Mouse (Mus musculus) ES-E14 (cell line): ENCODE results near the gene Commd1. TPM values are rescaled to one million over a fixed set of nuclear protein-coding genes. Genes with fewer than 3 reads are reported as not detected.

Experiments used
- DNase-seq: peaks from one replicate; pipeline ENCODE4 v3.0.0-alpha.2; 2013; ENCODE audit warnings: low read depth, low spot score
- H3K27ac ChIP-seq: 2 replicates; pipeline ENCODE4 v1.5.1; 2012; ENCODE audit warnings: low read depth, mild to moderate bottlenecking, low read length, moderate library complexity, mixed read lengths; ENCODE audit not compliant: poor library complexity, insufficient read depth, severe bottlenecking
- H3K36me3 ChIP-seq: 2 replicates; pipeline ENCODE4 v1.6.1; 2012; ENCODE audit warnings: mild to moderate bottlenecking, low read length, moderate library complexity, mixed read lengths; ENCODE audit not compliant: control insufficient read depth, poor library complexity, insufficient read depth, severe bottlenecking
- H3K4me1 ChIP-seq, 2 experiments: fragments of 150-350 bp in 1 of 2; sonication (generic) in 1 of 2; 2 replicates each; pipeline ENCODE4 v1.6.1; 2012; ENCODE audit warnings: low read length in 2 of 2, mild to moderate bottlenecking in 1 of 2, mixed read lengths in 1 of 2; ENCODE audit not compliant: control insufficient read depth in 2 of 2, insufficient read depth in 2 of 2, poor library complexity in 1 of 2
- H3K4me3 ChIP-seq, 2 experiments: fragments of 150-350 bp in 1 of 2; sonication (generic) in 1 of 2; 2 replicates each; pipeline ENCODE4 v1.5.1; 2012; ENCODE audit warnings: low read length in 2 of 2, low read depth in 1 of 2, mild to moderate bottlenecking in 1 of 2, mixed read lengths in 1 of 2; ENCODE audit not compliant: insufficient read depth in 1 of 2, poor library complexity in 1 of 2, severe bottlenecking in 1 of 2
- H3K9ac ChIP-seq: 2 replicates; pipeline ENCODE4 v1.6.1; 2012; ENCODE audit warnings: low read depth, mild to moderate bottlenecking, low read length, mixed read lengths; ENCODE audit not compliant: poor library complexity, insufficient read depth, severe bottlenecking
- H3K9me3 ChIP-seq: fragments of 150-350 bp; sonication (generic); 2 replicates; pipeline ENCODE4 v1.6.1; 2012; ENCODE audit warnings: low read depth, mild to moderate bottlenecking, low read length; ENCODE audit not compliant: control insufficient read depth, insufficient read depth
- CHD2 ChIP-seq: IDR thresholded peaks from 2 replicates; pipeline ENCODE4 v1.6.1; 2014; ENCODE audit warnings: mild to moderate bottlenecking, low read depth, low read length, inconsistent platforms
- HCFC1 ChIP-seq: IDR thresholded peaks from 2 replicates; pipeline ENCODE4 v1.6.1; 2012; ENCODE audit warnings: low read length, inconsistent platforms, borderline replicate concordance; ENCODE audit not compliant: insufficient read depth
- MAFK ChIP-seq: IDR thresholded peaks from 2 replicates; pipeline ENCODE4 v1.6.1; 2014; ENCODE audit warnings: mild to moderate bottlenecking, low read depth, low read length, inconsistent platforms; ENCODE audit not compliant: insufficient read depth
- ZC3H11A ChIP-seq: IDR thresholded peaks from 2 replicates; pipeline ENCODE4 v1.6.1; 2012; ENCODE audit warnings: low read depth, mild to moderate bottlenecking, inconsistent platforms, low read length, borderline replicate concordance
- ZNF384 ChIP-seq: IDR thresholded peaks from 2 replicates; pipeline ENCODE4 v1.6.1; 2012; ENCODE audit warnings: low read depth, low read length, inconsistent platforms
- in situ Hi-C, 2 experiments: fragments of 600-800 bp; cut with MboI; formaldehyde crosslinking; loops; one replicate each; pipeline ENCODE4 v1.15.1; 2025; ENCODE audit warnings: low sequenced_read_pairs in 2 of 2, inconsistent platforms in 1 of 2; ENCODE audit not compliant: unreplicated experiment in 2 of 2
- total RNA-seq: library from RNA; depleted of rRNA; stranded (reverse); fragments of 300-350 nt; gene quantifications from 2 replicates; pipeline ENCODE4 v1.2.3, GENCODE M21; 2012

The Commd1 gene
- total RNA-seq, 1 experiment: 106 TPM

DNA sequence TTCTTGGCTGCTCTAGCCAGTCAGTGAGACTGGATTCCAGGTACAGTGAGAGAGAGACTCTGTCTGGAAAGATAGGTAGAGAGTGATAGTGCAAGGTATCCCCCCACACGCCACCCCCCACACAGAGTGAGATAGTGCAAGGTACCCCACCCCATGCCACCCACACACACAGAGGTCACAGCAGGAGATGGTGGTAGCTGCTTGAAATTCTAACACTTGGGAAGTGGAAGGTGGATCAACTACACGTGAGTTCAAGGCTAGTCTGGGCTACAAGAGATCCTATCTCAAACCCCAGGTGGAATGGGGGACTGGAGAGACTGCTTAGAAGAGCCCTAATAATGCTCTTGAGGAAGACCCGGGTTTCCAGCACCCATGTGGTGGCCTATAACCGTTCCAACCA lies 1.1 kb downstream of the Commd1 start:
- peak overlapping the region; percentile 59; the same call in 1 of the 2 replicates for H3K9ac ChIP-seq
- TF ChIP-seq ZNF384: no peak
- no peak for TF ChIP-seq ZC3H11A
- no peak for TF ChIP-seq CHD2
- TF ChIP-seq MAFK: no peak
- no peak for TF ChIP-seq HCFC1
- no peaks in the 10 kb centered on the region for H3K9me3 ChIP-seq
- in situ Hi-C loops: no loop called here
- H3K4me3 ChIP-seq: peak overlapping the region; percentile 74 to 97
- H3K4me1 ChIP-seq: peaks cover 0 to 6% of the 10 kb centered on the region in 2 experiments; a peak in 2 of 4 replicates
- peaks cover 8% of the 10 kb centered on the region; the same call in 1 of the 2 replicates for H3K36me3 ChIP-seq
- no peak overlapping the region for H3K27ac ChIP-seq
- DNase-seq: no peak

DNA sequence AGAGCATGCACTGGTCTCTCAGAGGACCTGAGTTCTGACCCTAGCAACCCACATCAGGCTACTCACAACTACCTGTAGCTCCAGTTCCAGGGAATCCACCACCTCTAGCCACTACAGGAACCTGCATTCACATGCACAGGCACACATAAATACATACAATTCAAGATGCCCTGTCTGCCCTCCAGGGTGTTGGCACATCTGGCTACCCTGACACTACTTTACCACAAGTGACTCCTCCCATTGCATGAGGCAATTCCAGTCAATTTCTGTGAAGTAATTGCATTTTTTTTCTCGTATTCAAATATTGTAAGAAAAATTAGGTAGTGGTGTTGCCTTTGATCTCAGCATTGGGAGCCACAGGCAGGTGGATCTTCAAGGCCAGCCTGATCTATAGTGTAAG lies 3.0 kb downstream of the Commd1 start:
- H3K9me3 ChIP-seq: no peaks in the 10 kb centered on the region
- H3K4me1 ChIP-seq: peaks cover 0 to 6% of the 10 kb centered on the region in 2 experiments; a peak in 2 of 4 replicates
- H3K36me3 ChIP-seq: peaks cover 13% of the 10 kb centered on the region; the same call in 1 of the 2 replicates
- in situ Hi-C loops: no loop called here
- no peak overlapping the region for H3K4me3 ChIP-seq
- no peak overlapping the region for H3K9ac ChIP-seq
- TF ChIP-seq ZNF384: no peak
- no peak for TF ChIP-seq MAFK
- no peak for TF ChIP-seq CHD2
- no peak for TF ChIP-seq HCFC1
- no peak for TF ChIP-seq ZC3H11A
- H3K27ac ChIP-seq: no peak overlapping the region
- DNase-seq: no peak

DNA sequence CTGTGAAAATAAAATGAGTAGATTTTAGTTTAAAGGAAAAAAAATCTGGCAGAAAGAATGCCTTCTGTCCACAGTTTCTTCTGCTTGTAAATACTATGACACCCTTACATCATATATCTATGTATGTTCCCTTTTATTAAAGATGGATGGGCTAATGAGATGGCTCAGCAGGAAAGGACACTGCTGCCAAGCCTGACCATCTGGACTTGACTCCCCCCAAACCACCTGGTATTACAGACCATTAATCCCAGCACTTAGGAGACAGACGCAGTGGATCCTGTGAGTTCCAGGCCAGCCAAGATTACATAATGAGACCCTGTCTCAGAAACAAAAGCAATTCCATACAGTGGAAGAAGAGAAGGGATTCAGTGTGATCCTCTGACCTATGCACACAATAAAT lies 3.5 kb downstream of the Commd1 start:
- in situ Hi-C loops: no loop called here
- TF ChIP-seq HCFC1 (no peak), CHD2 (no peak), ZNF384 (no peak), MAFK (no peak)
- Histone ChIP-seq H3K27ac (no peak overlapping the region), H3K36me3 (peaks cover 14% of the 10 kb centered on the region; the same call in 1 of the 2 replicates), H3K4me3 (no peak overlapping the region), H3K4me1 (peaks cover 0 to 6% of the 10 kb centered on the region in 2 experiments; a peak in 2 of 4 replicates), H3K9me3 (no peaks in the 10 kb centered on the region), H3K9ac (no peak overlapping the region)
- no peak for DNase-seq

DNA sequence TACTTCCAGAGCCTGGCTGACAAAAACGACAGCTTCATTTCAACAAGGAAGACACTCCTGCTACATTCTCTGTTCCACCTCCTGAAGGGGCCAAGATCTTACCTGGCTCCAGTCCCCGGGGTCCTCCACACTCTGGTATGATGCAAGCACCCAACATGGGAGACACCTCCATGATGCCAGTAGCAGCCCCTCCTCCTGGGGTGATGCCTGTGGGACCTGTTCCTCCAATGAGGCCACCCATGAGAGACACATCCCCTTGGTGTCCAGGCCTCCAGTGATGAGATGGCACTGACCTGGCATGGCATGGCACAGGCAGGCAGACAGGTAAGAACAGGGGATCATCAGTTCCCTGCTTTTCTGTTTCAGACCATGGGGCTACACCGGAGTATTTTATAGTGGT lies 4.0 kb downstream of the Commd1 start:
- in situ Hi-C loops: no loop called here
- Histone ChIP-seq H3K9me3 (no peaks in the 10 kb centered on the region), H3K4me1 (peaks cover 0 to 6% of the 10 kb centered on the region in 2 experiments; a peak in 2 of 4 replicates), H3K4me3 (no peak overlapping the region), H3K9ac (no peak overlapping the region), H3K36me3 (peaks cover 16% of the 10 kb centered on the region; the same call in 1 of the 2 replicates), H3K27ac (no peak overlapping the region)
- DNase-seq: no peak
- TF ChIP-seq HCFC1 (no peak), MAFK (no peak), ZC3H11A (no peak), ZNF384 (no peak), CHD2 (no peak)

DNA sequence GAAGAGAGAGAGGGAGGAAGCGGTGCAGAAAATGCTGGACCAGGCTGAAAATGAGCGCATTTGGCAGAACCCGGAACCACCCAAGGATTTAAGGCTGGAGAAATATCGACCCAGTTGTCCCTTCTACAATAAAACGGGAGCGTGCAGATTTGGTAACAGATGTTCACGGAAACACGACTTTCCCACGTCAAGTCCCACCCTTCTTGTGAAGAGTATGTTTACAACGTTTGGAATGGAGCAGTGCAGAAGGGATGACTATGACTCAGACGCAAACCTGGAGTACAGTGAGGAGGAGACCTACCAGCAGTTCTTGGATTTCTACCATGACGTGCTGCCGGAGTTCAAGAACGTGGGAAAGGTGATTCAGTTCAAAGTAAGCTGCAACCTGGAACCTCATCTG lies 8.6 kb downstream of the Commd1 start:
- in situ Hi-C loops: no loop called here
- H3K4me1 ChIP-seq: no peaks in the 10 kb centered on the region
- no peak for DNase-seq
- TF ChIP-seq ZNF384: no peak
- no peak for TF ChIP-seq CHD2
- no peak for TF ChIP-seq MAFK
- TF ChIP-seq HCFC1: no peak
- TF ChIP-seq ZC3H11A: no peak
- H3K27ac ChIP-seq: no peak overlapping the region
- H3K9ac ChIP-seq: peak overlapping the region; percentile 78; the same call in 1 of the 2 replicates
- H3K9me3 ChIP-seq: no peaks in the 10 kb centered on the region; the same call in 1 of the 2 replicates
- H3K4me3 ChIP-seq: peak overlapping the region; percentile 73 to 80
- peaks cover 13% of the 10 kb centered on the region; the same call in 1 of the 2 replicates for H3K36me3 ChIP-seq
